Mouse (Mus musculus) cerebellum, postnatal 14 days (tissue): ENCODE data around the gene Ccdc60.
A peak's percentile ranks its signal among the peaks of the same experiment; 100 is the strongest.
"Not testable (repeated sequence)": the region's sequence is repeated elsewhere in the genome, so short reads cannot be mapped to it uniquely, and the experiment has no call there.

Experiments used
- DNase-seq, 2 experiments: peaks; one replicate each; pipeline ENCODE4 v3.0.0; 2021; ENCODE audit warnings: mixed read lengths in 2 of 2

Gene Ccdc60

GRCm38 (mm10) chr5:116192693-116193092 lies 96.1 kb downstream of the Ccdc60 start:
- no peak for DNase-seq

- peak; percentile 39 to 57 for DNase-seq
Measured at GRCm38 (mm10) chr5:116191596-116191995, 97.2 kb downstream of the Ccdc60 start.

- no peak for DNase-seq
Measured at GRCm38 (mm10) chr5:116189818-116190217, 99.0 kb downstream of the Ccdc60 start.

- no peak for DNase-seq
Measured at GRCm38 (mm10) chr5:116180594-116180993, 108.2 kb downstream of the Ccdc60 start.

- DNase-seq, result no peak
Measured at GRCm38 (mm10) chr5:116171721-116172120, 117.1 kb downstream of the Ccdc60 start.

- no peak for DNase-seq
Measured at GRCm38 (mm10) chr5:116166965-116167364, 121.8 kb downstream of the Ccdc60 start.

GRCm38 (mm10) chr5:116165203-116165888 lies 123.4 kb downstream of the Ccdc60 start:
- no peak for DNase-seq

GRCm38 (mm10) chr5:116154811-116155210 lies 134.0 kb downstream of the Ccdc60 start:
- no peak for DNase-seq

GRCm38 (mm10) chr5:116146446-116146845 lies 142.3 kb downstream of the Ccdc60 start:
- not testable (repeated sequence) for DNase-seq

GRCm38 (mm10) chr5:116144711-116145110 lies 144.1 kb downstream of the Ccdc60 start:
- no peak for DNase-seq

GRCm38 (mm10) chr5:116140682-116141081 lies 148.1 kb downstream of the Ccdc60 start:
- no peak for DNase-seq

GRCm38 (mm10) chr5:116123344-116123743 lies 165.4 kb downstream of the Ccdc60 start:
- peak; percentile 91 to 93 for DNase-seq

GRCm38 (mm10) chr5:116116567-116116966 lies 172.2 kb downstream of the Ccdc60 start:
- DNase-seq, result peak; percentile 62 to 89

GRCm38 (mm10) chr5:116116110-116116509 lies 172.7 kb downstream of the Ccdc60 start:
- no peak for DNase-seq

- peak; percentile 51 to 72 for DNase-seq
Measured at GRCm38 (mm10) chr5:116115071-116115834, 173.5 kb downstream of the Ccdc60 start.

- DNase-seq, result no peak
Measured at GRCm38 (mm10) chr5:116108651-116109050, 180.1 kb downstream of the Ccdc60 start.

GRCm38 (mm10) chr5:116084231-116084630 lies 204.6 kb downstream of the Ccdc60 start:
- DNase-seq, result no peak

GRCm38 (mm10) chr5:116083081-116083480 lies 205.7 kb downstream of the Ccdc60 start, which contains the start of gene Tmem233:
TSS of gene Tmem233 (minus strand) at chr5:116083244.
- DNase-seq, result no peak

- no peak for DNase-seq
Measured at GRCm38 (mm10) chr5:116082241-116082900, 206.4 kb downstream of the Ccdc60 start.

GRCm38 (mm10) chr5:116081616-116082015 lies 207.2 kb downstream of the Ccdc60 start:
- peak; percentile 6 to 8 for DNase-seq

- DNase-seq, result no peak
Measured at GRCm38 (mm10) chr5:116080736-116081135, 208.0 kb downstream of the Ccdc60 start.
